Mouse (Mus musculus) heart, embryonic 14.5 days (tissue): ENCODE data around the gene Sept9. TPM values are rescaled to one million over a fixed set of nuclear protein-coding genes. Genes with fewer than 3 reads are reported as not detected.

Experiments
- ATAC-seq: fragments of 200-750 bp; cut with Nextera tagmentation; 2 replicates; pipeline ENCODE4 v1.8.0; 2017; ENCODE audit warnings: low read depth, moderate TSS enrichment; ENCODE audit not compliant: insufficient number of reproducible peaks, insufficient read depth, low FRiP score
- H3K27ac ChIP-seq, 2 experiments: fragments of 200-500 bp in 1 of 2; fragments of 300-500 bp in 1 of 2; sonication (generic) in 1 of 2; replicated peaks in 1 of 2; 2 replicates each; pipeline ENCODE4 v1.5.1; 2012 to 2014; ENCODE audit warnings: low read depth in 2 of 2, low read length in 2 of 2, control low read depth in 1 of 2, mild to moderate bottlenecking in 1 of 2, mixed read lengths in 1 of 2; ENCODE audit not compliant: control insufficient read depth in 1 of 2, insufficient read depth in 1 of 2
- H3K27me3 ChIP-seq: fragments of 300-500 bp; sonication (generic); 2 replicates; pipeline ENCODE4 v1.6.1; 2014; ENCODE audit warnings: mild to moderate bottlenecking, low read length, control low read depth; ENCODE audit not compliant: control insufficient read depth, insufficient read depth
- H3K36me3 ChIP-seq: fragments of 300-500 bp; sonication (generic); 2 replicates; pipeline ENCODE4 v1.6.1; 2014; ENCODE audit warnings: mild to moderate bottlenecking, control low read depth, low read length, mixed read lengths; ENCODE audit not compliant: control insufficient read depth, insufficient read depth
- H3K4me1 ChIP-seq, 2 experiments: fragments of 200-500 bp in 1 of 2; fragments of 300-500 bp in 1 of 2; sonication (generic) in 1 of 2; 2 replicates each; pipeline ENCODE4 v1.6.1; 2012 to 2014; ENCODE audit warnings: low read length in 2 of 2, control low read depth in 1 of 2, mixed read lengths in 1 of 2; ENCODE audit not compliant: control insufficient read depth in 2 of 2, insufficient read depth in 2 of 2
- H3K4me2 ChIP-seq: fragments of 300-500 bp; sonication (generic); 2 replicates; pipeline ENCODE4 v1.6.1; 2014; ENCODE audit warnings: mild to moderate bottlenecking, low read length
- H3K4me3 ChIP-seq, 2 experiments: fragments of 200-500 bp in 1 of 2; fragments of 300-500 bp in 1 of 2; sonication (generic) in 1 of 2; 2 replicates each; pipeline ENCODE4 v1.5.1; 2012 to 2014; ENCODE audit warnings: low read length in 2 of 2, mild to moderate bottlenecking in 2 of 2, control low read depth in 1 of 2, low read depth in 1 of 2, moderate library complexity in 1 of 2; ENCODE audit not compliant: control insufficient read depth in 1 of 2, insufficient read depth in 1 of 2
- H3K9ac ChIP-seq: fragments of 300-500 bp; sonication (generic); 2 replicates; pipeline ENCODE4 v1.6.1; 2014; ENCODE audit warnings: mild to moderate bottlenecking, low read length
- H3K9me3 ChIP-seq: fragments of 300-500 bp; sonication (generic); 2 replicates; pipeline ENCODE4 v1.6.1; 2016; ENCODE audit warnings: low read length, control low read depth; ENCODE audit not compliant: control insufficient read depth
- WGBS: fragments of 180-500 bp; shearing (Covaris S2); extraction: QIAGEN DNeasy Blood & Tissue Kit; methylation state at CpG from one replicate; pipeline ENCODE4 v1.1.7; 2014; 5-methylcytosine and 5-hydroxymethylcytosine counted together
- polyA plus RNA-seq: library from polyadenylated mRNA; unstranded; fragments of >200 nt; fragmentation: Nextera tagmentation; extraction: Ambion mirVana; gene quantifications from 2 replicates; pipeline ENCODE4 v1.2.1, GENCODE M21; 2014

Gene Sept9
- polyA plus RNA-seq, 1 experiment from 2014 or later = 51.8 TPM

DNA sequence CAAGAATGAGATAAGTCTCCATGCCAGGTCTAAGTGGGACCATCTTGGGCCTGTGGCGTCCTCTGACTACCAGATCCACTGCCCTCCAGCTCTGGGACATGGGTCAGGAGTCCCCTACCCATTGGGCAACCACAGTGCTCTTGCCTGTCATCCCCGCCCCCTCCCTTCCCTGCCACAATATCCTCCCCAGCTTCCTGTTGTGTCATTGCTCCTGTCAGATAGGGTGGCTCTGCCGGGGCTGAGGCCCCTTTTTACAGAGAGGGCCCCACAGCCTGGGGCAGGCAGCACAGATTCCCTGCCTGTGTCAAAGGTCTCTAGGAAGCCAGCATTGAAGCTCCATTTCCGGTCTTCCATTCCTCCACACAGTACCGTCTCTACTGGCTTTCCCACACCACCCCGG lies 134.6 kb downstream of the Sept9 start:
- Histone ChIP-seq H3K4me2 (peak overlapping the region; percentile 66), H3K36me3 (no peaks in the 10 kb centered on the region), H3K9me3 (no peaks in the 10 kb centered on the region), H3K4me3 (no peak overlapping the region), H3K27ac (peak overlapping the region; percentile 25 to 72), H3K9ac (peak overlapping the region; percentile 36), H3K27me3 (no peaks in the 10 kb centered on the region), H3K4me1 (peaks cover 60 to 75% of the 10 kb centered on the region in 2 experiments)
- no peak for ATAC-seq
- 41% methylated on average over 6 of the region's 6 CpGs for WGBS

DNA sequence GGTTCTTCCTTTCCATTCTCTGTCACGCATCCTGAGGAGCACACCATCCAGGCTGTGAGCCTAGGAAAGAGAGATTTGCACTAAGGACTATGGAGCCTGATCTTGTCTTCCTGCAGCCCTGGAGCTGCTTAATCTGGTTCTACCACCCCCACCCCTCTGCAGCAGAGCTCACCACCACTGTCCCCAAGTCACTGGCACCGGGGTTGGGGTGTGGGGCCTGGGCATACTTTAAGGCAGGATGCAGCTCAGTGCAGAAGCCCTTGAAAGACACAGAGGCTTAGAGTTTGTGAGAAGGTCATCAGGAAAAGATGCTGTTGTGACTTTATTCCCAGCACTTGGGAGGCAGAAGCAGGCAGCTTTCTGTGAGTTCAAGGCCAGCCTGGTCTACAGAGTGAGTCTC lies 135.7 kb downstream of the Sept9 start:
- no peak for ATAC-seq
- no peaks in the 10 kb centered on the region for H3K27me3 ChIP-seq
- H3K27ac ChIP-seq = peak overlapping the region in 1 of 2 experiments; percentile 72; a peak in 1 of 4 replicates
- H3K4me3 ChIP-seq = no peak overlapping the region
- peaks cover 62 to 79% of the 10 kb centered on the region in 2 experiments for H3K4me1 ChIP-seq
- no peak overlapping the region for H3K9ac ChIP-seq
- no peaks in the 10 kb centered on the region for H3K9me3 ChIP-seq
- peak overlapping the region; percentile 66; the same call in 1 of the 2 replicates for H3K4me2 ChIP-seq
- H3K36me3 ChIP-seq = no peaks in the 10 kb centered on the region
- WGBS = 92% methylated on average over 2 of the region's 2 CpGs

DNA sequence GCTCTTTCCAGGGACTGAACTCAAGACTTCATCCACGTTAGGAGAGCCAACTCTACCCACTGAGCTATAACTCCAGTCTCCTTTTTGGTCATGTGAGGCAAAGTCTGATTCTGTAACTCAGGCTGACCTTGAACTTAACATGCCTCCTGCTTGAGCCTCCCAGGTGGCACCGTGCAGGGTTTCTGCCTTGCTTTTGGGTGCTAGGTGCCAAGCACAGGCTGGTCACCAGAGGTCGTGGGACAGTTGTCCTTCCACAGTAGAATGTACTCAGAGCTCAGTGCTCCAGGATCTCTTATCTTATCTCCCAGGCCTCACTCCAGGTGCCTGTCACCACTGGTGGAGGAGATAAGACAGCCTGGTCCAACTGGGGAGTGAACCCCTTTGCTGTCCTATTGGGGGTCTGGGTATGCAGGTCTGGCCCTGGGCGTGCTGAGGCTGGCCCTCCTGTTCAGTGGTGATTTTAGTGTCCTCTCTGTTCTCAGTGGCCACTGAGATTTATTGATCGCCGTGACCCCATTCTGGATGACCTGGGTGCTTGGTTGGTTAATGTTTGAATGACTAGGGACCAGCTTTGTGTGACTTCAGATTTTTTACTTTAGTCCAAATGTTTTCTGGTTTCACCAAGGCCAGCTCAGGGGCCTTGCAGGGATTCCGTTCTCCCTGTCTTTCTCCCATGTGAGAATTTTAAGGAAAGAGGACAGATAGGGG lies 136.8 kb downstream of the Sept9 start:
- Histone ChIP-seq H3K9ac (no peak overlapping the region), H3K4me1 (peaks cover 55 to 77% of the 10 kb centered on the region in 2 experiments), H3K27ac (no peak overlapping the region), H3K27me3 (no peaks in the 10 kb centered on the region), H3K4me3 (no peak overlapping the region), H3K9me3 (no peaks in the 10 kb centered on the region), H3K4me2 (no peak overlapping the region), H3K36me3 (no peaks in the 10 kb centered on the region)
- WGBS = 57% methylated on average over 7 of the region's 7 CpGs
- ATAC-seq = no peak

GRCm38 (mm10) chr11:117337749-117338148 lies 138.3 kb downstream of the Sept9 start:
- no peak overlapping the region for H3K4me3 ChIP-seq
- no peaks in the 10 kb centered on the region for H3K27me3 ChIP-seq
- H3K9me3 ChIP-seq = no peaks in the 10 kb centered on the region
- H3K27ac ChIP-seq = no peak overlapping the region
- peaks cover 52 to 77% of the 10 kb centered on the region in 2 experiments for H3K4me1 ChIP-seq
- no peak overlapping the region for H3K9ac ChIP-seq
- H3K4me2 ChIP-seq = no peak overlapping the region
- no peak for ATAC-seq
- no peaks in the 10 kb centered on the region for H3K36me3 ChIP-seq
- WGBS = 87% methylated on average over 9 of the region's 9 CpGs

DNA sequence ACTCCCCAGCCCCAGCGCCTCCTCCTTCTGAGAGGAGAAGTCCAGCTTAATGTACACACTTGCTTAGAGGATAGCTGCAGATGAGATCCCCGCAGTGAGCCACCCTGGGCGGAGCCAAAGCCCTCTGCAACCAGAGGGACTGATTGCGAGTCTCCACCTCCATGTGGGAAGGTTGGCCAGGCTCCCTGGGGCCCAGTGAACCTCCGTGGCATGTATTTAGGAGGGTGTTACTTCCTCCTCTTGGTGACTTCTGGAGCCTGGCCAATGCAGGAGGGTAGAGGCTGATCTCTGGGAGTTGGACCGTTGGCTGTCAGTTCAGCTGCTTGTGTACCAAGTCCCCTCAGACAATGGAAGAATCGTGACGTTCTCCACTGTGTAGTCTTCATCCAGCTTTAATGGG lies 139.0 kb downstream of the Sept9 start:
- Histone ChIP-seq H3K4me1 (peaks cover 44 to 72% of the 10 kb centered on the region in 2 experiments), H3K27me3 (no peaks in the 10 kb centered on the region), H3K4me3 (no peak overlapping the region), H3K4me2 (no peak overlapping the region), H3K36me3 (no peaks in the 10 kb centered on the region), H3K27ac (peak overlapping the region; percentile 3 to 35; a peak in 1 of 4 replicates), H3K9ac (no peak overlapping the region), H3K9me3 (no peaks in the 10 kb centered on the region)
- WGBS = 22% methylated on average over 8 of the region's 8 CpGs
- peak; percentile 63 for ATAC-seq

- Histone ChIP-seq H3K4me3 (no peak overlapping the region), H3K27me3 (no peaks in the 10 kb centered on the region), H3K4me2 (no peak overlapping the region), H3K9ac (no peak overlapping the region), H3K27ac (peak overlapping the region; percentile 3 to 35; a peak in 1 of 4 replicates), H3K36me3 (no peaks in the 10 kb centered on the region), H3K9me3 (no peaks in the 10 kb centered on the region), H3K4me1 (peaks cover 44 to 72% of the 10 kb centered on the region in 2 experiments)
- no peak for ATAC-seq
- 85% methylated on average over 3 of the region's 3 CpGs for WGBS
Observed at GRCm38 (mm10) chr11:117339050-117339449, 139.6 kb downstream of the Sept9 start.

- no peaks in the 10 kb centered on the region for H3K27me3 ChIP-seq
- WGBS = 46% methylated on average over 7 of the region's 7 CpGs
- no peak overlapping the region for H3K9ac ChIP-seq
- H3K4me2 ChIP-seq = no peak overlapping the region
- H3K4me3 ChIP-seq = no peak overlapping the region
- peaks cover 52 to 73% of the 10 kb centered on the region in 2 experiments for H3K4me1 ChIP-seq
- H3K27ac ChIP-seq = no peak overlapping the region
- no peaks in the 10 kb centered on the region for H3K36me3 ChIP-seq
- H3K9me3 ChIP-seq = no peaks in the 10 kb centered on the region
- ATAC-seq = no peak
Observed at GRCm38 (mm10) chr11:117341218-117341617, 141.8 kb downstream of the Sept9 start.

- Histone ChIP-seq H3K27ac (no peak overlapping the region), H3K36me3 (no peaks in the 10 kb centered on the region), H3K4me2 (no peak overlapping the region), H3K27me3 (no peaks in the 10 kb centered on the region), H3K9ac (no peak overlapping the region), H3K4me3 (no peak overlapping the region), H3K4me1 (peaks cover 51 to 75% of the 10 kb centered on the region in 2 experiments), H3K9me3 (no peaks in the 10 kb centered on the region)
- no peak for ATAC-seq
- WGBS = 85% methylated on average over 7 of the region's 7 CpGs
Observed at GRCm38 (mm10) chr11:117342076-117342475, 142.6 kb downstream of the Sept9 start.
